Mouse (Mus musculus): ENCODE measurements around the gene D16Ertd472e. TPM values are rescaled to one million over a fixed set of nuclear protein-coding genes. Genes with fewer than 3 reads are reported as not detected.

D16Ertd472e gene
- 69.0 TPM for polyA plus RNA-seq (2014; fragmentation: Illumina TruSeq; extraction: RNeasy Lipid Tissue Mini Kit (QIAGEN cat#74804); ENCODE audit: low read depth, low replicate concordance)

GRCm38 (mm10) chr16:78576478-78577084, at the start of gene D16Ertd472e:
TSS of gene D16Ertd472e (minus strand) at chr16:78576708.

Other genes with a start within 250 kb of the D16Ertd472e start
- gene Btg3, start 199.5 kb downstream of the D16Ertd472e start, polyA plus RNA-seq (2014; fragmentation: Illumina TruSeq; extraction: RNeasy Lipid Tissue Mini Kit (QIAGEN cat#74804); ENCODE audit: low read depth, low replicate concordance), result 292 TPM